Mouse (Mus musculus): Measurements from ENCODE around the gene Fhl2. TPM values are rescaled to one million over a fixed set of nuclear protein-coding genes. Genes with fewer than 3 reads are reported as not detected.

Fhl2 gene
- total RNA-seq, 2 experiments from 2014 or later, result 0.88 TPM; not detected in 1

DNA sequence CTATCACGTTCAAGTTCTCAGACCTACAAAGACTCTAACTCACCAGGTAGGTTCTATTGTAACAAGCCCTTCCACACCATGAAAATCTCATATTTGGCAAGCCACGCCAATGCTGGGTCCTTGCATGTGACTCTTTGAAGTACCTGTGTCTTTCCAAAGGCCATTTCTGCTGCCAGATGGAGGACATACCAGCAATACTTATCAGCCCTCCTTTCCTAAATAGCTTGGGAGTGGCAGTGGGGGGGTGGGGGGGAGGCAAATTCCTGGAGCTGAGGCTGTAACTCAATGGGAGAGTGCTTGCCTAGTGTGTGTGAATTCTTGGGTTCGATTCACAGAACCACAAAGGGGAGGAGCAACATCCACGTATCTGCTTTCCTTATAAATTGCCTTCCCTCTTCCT lies 72.1 kb downstream of the Fhl2 start:
- no peak for ATAC-seq (replicated peaks; ENCODE audit: poor library complexity, severe bottlenecking)

DNA sequence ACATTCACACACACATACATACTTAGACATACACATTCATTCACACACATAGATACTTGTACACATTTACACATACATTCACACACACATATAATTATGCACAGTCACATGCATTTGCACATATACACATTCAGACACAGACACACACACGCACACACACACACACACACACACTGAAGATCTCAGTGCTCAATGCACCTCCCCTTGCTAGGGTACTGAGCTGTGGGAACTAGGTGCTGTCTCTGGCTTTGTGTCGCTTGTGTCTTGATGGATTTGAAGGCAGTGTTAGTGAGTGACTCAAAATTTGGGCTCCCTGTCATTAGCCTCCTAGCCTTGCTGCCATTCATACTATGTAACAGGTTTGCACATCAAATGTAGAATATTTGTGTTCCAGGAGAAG lies 74.2 kb downstream of the Fhl2 start:
- ATAC-seq (replicated peaks; ENCODE audit: poor library complexity, severe bottlenecking), result no peak

DNA sequence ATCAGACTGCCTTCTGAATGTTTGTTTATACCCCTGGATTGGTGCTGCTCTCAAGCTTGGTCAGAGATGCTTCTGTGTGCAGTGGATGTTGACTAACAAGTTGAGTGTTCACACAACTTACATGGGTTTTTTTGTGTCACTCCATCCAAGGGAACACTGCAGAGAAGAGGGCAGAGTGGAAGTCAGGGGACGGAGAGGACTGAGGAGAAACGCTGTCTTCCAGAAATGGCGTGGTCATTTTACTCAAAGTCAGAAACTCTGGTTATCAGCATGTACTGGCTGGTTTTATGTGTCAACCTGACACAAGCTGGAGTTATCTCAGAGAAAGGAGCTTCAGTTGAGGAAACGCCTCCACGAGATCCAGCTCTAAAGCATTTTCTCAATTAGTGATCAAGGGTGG lies 75.8 kb downstream of the Fhl2 start:
- no peak for ATAC-seq (replicated peaks; ENCODE audit: poor library complexity, severe bottlenecking)

DNA sequence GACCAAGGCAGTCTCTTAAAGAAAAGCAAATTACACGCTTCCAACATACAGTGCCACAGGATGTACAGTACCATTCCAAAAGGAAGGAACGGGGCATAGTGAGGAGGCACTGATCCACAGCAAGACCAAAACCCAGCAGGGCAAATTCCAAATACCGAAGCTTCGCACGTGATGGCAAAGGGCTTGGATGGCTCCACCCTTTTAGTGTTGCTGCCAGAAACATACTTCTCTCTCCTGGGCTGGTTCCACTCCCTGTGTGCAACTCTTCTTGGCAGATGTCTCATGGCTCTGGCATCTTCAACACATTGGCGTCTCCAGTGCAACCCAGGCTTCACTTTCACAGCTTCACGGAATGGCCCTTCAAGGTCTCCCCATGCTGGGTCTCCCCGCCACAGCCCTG lies 79.3 kb downstream of the Fhl2 start:
- no peak for ATAC-seq (replicated peaks; ENCODE audit: poor library complexity, severe bottlenecking)

DNA sequence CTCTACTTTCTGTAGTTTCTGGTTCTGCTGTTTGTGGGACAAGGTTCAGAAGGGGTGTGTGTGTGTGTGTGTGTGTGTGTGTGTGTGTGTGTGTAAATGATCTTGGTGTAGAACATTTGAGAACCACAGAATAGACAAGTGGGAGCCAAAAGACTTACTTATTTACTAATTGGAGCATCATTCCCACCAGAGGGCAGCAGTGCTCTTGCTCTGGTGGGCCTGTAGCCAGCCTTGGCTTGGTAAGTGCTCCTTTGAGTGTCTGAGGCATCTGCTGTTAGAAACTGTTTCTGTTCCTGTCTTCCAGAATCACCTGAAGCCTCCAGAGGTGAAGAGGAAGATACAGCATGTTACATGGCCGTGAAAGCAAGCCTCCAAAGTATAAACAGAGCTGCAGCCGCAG lies 83.9 kb downstream of the Fhl2 start:
- ATAC-seq (replicated peaks; ENCODE audit: poor library complexity, severe bottlenecking), result peak; percentile 53; the same call in 1 of the 2 replicates

DNA sequence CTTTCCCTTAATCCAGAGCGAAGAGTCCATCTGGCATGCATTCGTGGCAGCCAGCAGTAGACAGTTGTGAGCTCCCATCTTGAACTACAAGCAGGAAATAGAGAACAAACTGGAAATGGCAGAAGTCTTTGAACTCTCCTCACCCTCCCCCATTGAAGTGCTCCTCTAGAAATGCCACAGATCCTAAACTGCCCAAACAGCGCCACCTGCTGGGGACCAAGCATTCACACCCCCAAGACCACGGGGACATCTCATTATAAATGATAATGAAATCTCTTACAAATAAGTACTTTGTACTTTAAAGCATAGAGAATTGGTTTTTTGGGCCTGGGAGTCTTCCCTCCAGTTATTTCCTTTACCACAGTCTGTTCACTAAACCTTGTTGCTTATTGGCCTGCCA lies 86.2 kb downstream of the Fhl2 start:
- ATAC-seq (replicated peaks; ENCODE audit: poor library complexity, severe bottlenecking), result peak; percentile 88

DNA sequence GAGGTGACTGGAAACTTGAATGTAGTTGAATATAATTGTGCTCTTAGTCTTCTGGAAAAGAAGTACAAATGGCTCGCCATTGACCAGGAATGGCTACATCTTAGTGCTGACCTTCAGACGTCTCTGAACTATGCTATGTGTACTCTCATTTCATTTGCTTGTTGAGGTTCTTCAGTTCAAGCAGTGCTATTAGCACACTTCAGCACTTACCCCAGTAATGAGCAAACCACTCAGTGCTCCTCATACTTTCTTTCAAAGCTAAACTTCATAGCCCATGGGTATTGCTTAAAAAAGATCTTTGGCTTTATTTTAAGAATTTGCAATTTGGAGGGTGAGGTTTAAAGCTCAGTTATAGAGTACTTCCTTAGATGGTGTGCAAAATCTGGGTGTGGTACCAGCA lies 88.1 kb downstream of the Fhl2 start:
- no peak for ATAC-seq (replicated peaks; ENCODE audit: poor library complexity, severe bottlenecking)

DNA sequence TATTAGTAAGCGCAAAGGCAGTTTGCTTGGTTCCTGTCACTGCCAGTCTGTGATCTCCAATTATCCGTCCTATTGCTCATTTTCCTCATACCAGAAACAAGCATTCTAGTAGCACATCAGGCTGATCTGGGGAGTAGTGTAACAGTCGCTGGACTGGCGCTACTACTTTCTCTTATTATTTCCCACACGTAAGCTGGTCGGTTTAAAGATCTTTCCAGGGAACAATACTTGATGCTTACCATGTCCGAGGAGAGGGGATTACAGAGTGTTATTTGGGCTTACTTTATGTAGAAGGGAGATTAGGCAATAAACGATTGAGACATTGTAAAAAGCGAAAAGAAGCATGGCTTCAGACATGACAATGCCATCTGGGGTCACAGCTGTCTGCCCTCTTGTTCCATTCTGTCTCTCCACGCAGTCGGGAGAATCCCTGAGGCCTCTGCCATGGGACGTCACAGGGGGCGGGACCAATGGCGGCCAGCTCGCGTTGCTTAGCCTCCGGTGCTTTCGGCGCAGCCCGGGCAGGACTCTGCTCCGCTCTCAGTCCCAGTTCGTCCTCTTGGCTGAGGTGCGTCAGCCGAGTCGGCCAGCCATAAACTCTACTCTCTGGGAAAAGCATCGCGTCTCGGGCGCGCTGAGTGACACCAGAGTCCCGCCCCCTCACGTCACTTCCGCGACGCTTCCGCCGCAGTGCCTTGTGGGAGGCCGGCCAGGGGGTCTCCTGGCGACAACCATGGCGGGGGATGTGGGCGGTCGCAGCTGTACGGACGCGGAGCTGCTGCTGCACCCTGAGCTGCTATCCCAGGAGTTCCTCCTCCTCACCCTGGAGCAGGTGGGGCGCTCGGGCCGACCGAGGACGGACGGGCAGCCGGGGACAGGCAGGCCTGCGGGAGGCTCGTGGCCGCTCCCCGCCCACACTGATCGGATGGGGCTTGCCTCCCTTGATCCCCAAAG lies 98.5 kb downstream of the Fhl2 start, which contains the start of the genes Tgfbrap1 and AI597479:
Gene Tgfbrap1, minus strand, starts transcription at position 607 of the 954 bp plus-strand sequence.
Gene AI597479, plus strand, starts transcription at position 680 of the 954 bp plus-strand sequence.
- peak; percentile 96 for ATAC-seq (replicated peaks; ENCODE audit: poor library complexity, severe bottlenecking)

DNA sequence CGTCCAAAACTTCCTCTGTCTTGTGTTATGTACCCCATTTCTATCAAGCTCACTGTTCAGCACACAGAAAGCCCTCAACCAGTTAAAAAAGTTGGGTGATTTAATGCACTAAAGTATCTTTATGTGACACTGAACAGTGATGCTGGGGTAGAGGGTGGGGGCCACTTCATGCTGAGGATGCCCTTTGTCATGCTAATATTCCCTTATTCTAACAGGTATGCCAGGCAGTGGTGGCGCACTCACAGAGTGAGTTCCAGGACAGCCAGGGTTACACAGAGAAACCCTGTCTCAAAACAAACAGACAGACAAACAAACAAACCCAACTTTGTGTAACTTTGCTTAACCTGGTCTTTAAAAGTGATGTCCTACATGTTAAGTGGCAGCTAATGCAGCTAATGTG lies 102.6 kb downstream of the Fhl2 start:
- no peak for ATAC-seq (replicated peaks; ENCODE audit: poor library complexity, severe bottlenecking)

DNA sequence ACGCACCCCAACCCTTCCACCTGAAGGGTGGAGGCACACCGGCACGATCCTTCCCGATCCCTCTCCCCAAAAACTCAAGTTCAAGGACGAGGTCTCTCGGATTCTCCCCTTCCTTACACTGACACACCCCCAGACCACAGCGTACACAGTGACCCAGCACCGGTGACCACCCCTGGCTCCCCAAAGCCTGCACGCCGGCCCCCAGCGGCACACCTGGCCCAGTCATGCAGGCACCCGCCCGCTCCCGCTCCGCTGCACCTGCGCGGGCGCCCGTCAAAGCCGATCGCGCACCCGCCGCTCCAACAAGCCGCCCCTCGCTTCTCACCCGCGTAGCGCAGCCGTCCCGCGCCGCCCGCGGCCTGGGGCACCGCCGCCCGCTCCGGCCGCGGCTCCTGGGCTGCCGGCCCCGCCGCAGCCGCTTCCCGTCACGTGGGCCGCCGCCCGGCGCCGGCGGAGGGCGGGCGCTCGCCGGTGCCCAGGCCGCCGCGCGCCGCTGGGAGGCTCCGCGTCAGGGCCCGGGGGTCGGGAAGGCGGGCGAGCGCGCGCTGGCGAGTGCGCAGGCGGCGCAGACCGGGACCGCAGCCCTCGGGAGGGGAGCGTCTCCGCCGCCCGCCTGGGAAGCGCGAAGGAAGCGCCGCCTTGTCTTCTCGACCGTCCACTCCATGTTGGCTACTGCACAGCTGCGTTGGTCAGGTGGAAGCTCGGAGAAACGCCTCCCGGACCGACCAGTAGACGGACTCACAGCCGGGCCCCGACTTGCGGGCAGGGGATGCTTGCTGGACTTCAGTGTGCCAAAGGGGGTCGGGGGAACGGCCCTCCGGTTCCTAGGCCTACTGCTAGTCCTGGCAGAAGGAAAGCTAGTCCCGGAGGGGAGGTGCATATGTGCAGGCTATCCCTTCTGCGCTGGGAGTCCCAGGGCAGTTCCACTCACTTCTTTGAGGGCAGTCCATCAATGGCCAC lies 104.4 kb downstream of the Fhl2 start:
- peak; percentile 80 for ATAC-seq (replicated peaks; ENCODE audit: poor library complexity, severe bottlenecking)

DNA sequence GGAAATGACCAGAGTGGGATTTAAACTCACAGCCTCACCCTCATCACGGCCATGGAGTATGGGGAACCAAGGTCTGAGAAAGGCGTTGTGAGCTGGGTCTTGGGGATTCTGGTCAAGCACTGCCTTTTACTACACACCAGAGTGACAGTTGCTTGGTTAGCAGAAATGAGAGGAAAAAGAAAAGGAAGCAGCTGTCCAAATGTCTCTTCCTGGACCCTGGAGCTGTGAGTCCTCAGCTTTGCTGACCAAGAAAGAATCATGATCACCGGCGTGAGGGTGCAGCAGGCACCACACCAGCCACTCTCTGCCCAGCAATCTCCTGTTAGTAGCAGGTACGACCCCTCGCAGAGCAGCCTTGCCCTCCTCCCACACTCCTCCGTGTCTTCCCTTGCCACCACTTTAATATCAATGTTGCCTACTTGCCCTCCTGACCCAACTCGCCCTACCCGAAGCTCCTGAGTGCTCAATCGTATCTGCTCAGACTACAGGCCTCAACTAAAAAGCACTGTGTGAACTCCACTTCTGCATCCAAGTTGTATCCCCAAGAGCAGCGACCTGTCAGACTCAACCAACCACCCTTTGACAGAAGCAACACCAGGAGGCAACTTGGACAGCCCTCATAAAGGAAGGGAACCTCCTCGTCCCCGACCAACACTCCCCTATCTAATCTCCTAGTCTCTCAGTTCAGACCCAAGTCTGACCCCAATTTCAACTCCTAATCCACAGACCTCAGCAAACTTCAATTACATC lies 105.3 kb downstream of the Fhl2 start:
- ATAC-seq (replicated peaks; ENCODE audit: poor library complexity, severe bottlenecking), result peak; percentile 39

DNA sequence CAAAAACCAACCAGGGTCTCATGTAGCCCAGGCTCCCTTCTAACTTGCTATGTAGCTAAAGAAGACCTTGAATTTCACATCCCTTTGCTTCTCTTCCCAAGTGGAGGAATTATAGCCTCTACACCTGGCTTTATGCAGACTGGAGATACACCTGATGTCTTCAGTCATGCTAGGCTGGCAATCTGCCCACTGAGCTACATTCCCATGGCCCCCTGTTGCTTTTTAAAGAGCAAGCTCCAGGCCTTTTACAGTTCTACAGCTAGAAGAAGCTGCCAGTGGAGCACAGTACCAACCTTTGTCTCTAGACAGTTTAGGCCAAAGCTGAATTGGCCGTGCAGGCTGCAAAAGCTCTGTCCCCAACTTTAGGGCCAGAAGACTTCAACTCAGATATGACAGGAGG lies 106.4 kb downstream of the Fhl2 start:
- ATAC-seq (replicated peaks; ENCODE audit: poor library complexity, severe bottlenecking), result no peak

DNA sequence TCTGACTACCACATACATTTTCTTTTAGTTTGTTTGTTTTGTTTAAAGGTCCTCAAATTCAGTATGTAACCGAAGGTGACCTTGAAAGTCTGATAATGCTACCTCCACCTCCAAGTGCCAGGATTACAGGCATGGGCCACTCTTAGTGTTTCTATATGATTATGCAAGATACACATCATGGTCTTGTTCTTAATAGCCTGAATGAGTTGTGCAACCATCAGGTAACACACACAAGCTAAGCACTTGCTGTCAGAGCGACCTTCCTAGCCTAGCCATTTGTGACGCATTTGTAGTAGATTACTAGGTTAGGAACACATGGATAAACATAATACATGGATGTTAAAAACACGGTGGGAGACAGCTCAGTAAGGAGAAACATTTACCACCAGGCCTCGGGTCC lies 113.8 kb downstream of the Fhl2 start:
- no peak for ATAC-seq (replicated peaks; ENCODE audit: poor library complexity, severe bottlenecking)

DNA sequence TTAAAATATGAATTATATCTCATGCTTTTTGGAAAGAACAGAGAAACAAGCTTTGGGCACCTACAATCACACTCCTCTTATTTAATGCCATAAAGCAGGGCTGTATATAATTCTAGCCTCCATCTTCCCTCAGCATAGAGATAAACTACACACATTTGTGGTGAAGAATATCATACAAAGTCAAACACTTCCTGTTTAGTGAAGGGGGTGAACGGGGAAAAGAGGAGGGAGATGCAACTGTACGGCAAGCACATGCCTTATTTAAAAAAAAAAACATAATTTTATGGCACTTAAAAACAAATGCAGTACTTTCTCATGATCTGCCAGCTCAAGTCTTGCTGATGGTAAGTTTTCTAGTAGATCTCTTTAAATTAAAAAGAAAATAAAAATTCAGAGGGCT lies 118.7 kb downstream of the Fhl2 start:
- ATAC-seq (replicated peaks; ENCODE audit: poor library complexity, severe bottlenecking), result no peak

DNA sequence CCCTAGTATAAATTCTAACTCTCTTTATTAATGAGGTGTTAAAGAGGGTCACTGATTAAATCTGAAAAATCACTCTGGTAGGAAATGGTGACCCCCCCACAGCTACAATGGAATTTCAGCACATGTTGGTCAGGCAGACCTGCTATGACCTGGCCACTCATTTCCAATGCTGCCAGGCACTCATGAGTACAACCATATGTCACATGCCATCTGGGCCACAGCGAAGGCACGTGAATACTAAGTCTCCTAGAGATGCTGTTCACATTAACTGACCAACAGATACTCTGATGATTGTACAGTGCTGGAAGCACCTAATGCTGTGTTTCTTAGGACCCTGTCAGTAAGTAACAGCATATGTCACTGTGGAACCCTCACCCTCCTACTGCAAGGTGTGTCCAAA lies 122.0 kb downstream of the Fhl2 start:
- ATAC-seq (replicated peaks; ENCODE audit: poor library complexity, severe bottlenecking), result no peak

Other genes with a start within 250 kb of the Fhl2 start
- gene Gpr45, start 244.1 kb downstream of the Fhl2 start, total RNA-seq (2014; fragmentation: Nextera tagmentation), result 0.51 TPM in 1 of 2 replicates, not detected in the other
- gene Gpr45, start 244.1 kb downstream of the Fhl2 start, total RNA-seq (2017), result 0.04 TPM in 1 of 2 replicates, not detected in the other
- 17.0 and 27.6 TPM in 2 replicates for gene Tgfbrap1, start 98.3 kb downstream of the Fhl2 start, total RNA-seq (2014; fragmentation: Nextera tagmentation)
- gene Tgfbrap1, start 98.3 kb downstream of the Fhl2 start, total RNA-seq (2017), result 9.0 and 11.8 TPM in 2 replicates
- gene AI597479, start 98.3 kb downstream of the Fhl2 start, total RNA-seq (2014; fragmentation: Nextera tagmentation), result 9.7 and 12.7 TPM in 2 replicates
- 19.9 and 20.8 TPM in 2 replicates for gene AI597479, start 98.3 kb downstream of the Fhl2 start, total RNA-seq (2017)
- 14.8 and 23.3 TPM in 2 replicates for gene Nck2, start 247.6 kb upstream of the Fhl2 start, total RNA-seq (2014; fragmentation: Nextera tagmentation)
- 11.9 and 13.1 TPM in 2 replicates for gene Nck2, start 247.6 kb upstream of the Fhl2 start, total RNA-seq (2017)

All from granulocyte monocyte progenitor cell, adult 5-6 weeks (primary cell).